Mouse (Mus musculus): Measurements from ENCODE around the gene Ubqln4. TPM values are rescaled to one million over a fixed set of nuclear protein-coding genes. Genes with fewer than 3 reads are reported as not detected.
A peak's percentile ranks its signal among the peaks of the same experiment; 100 is the strongest.

The Ubqln4 gene
- polyA plus RNA-seq, 1 experiment: 50.4 TPM

GRCm38 (mm10) chr3:88607065-88607757 is 53.7 kb downstream of the Ubqln4 start:
- Histone ChIP-seq H3K27ac (ENCODE audit: insufficient read depth, low read length) (no peak overlapping the region), H3K4me1 (ENCODE audit: control insufficient read depth, insufficient read depth, low read length) (peaks cover 4% of the 10 kb centered on the region), H3K4me3 (ENCODE audit: insufficient read depth, low read length) (peak overlapping the region; percentile 7; the same call in 1 of the 2 replicates)
- TF ChIP-seq POLR2A (IDR thresholded peaks at IDR 0.05; ENCODE audit: low read depth, low read length) (peak; percentile 29; the same call in 1 of the 2 replicates), CTCF (IDR thresholded peaks at IDR 0.05; ENCODE audit: borderline replicate concordance, insufficient read depth, low read length) (peak; percentile 88; the same call in 1 of the 2 replicates)

DNA sequence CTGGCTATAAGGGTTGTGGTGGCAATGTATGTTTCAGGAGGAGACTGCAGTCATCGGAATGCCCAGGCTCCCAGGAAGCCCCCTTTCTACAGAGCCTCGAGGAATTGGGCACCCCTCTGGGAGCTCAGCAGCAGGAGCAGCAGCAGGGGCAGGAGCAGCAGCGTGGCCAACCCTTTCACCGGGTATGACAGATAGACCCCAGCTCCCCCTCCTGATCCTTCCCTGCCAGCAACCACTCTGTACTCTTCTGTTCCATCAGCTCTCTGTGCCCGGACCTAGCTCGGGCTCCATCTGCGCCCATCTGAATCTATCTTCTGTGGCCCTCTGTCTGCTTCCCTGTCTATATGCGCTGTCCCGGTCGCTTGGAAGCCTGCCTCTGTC is 54.2 kb downstream of the Ubqln4 start:
- TF ChIP-seq CTCF (IDR thresholded peaks at IDR 0.05; ENCODE audit: borderline replicate concordance, insufficient read depth, low read length) (no peak), POLR2A (IDR thresholded peaks at IDR 0.05; ENCODE audit: low read depth, low read length) (no peak)
- H3K4me1 ChIP-seq (ENCODE audit: control insufficient read depth, insufficient read depth, low read length): peaks cover 4% of the 10 kb centered on the region
- H3K27ac ChIP-seq (ENCODE audit: insufficient read depth, low read length): no peak overlapping the region
- H3K4me3 ChIP-seq (ENCODE audit: insufficient read depth, low read length): no peak overlapping the region

- Histone ChIP-seq H3K4me3 (ENCODE audit: insufficient read depth, low read length) (no peak overlapping the region), H3K4me1 (ENCODE audit: control insufficient read depth, insufficient read depth, low read length) (peaks cover 4% of the 10 kb centered on the region), H3K27ac (ENCODE audit: insufficient read depth, low read length) (peak overlapping the region; percentile 52)
- no peak for TF ChIP-seq CTCF (IDR thresholded peaks at IDR 0.05; ENCODE audit: borderline replicate concordance, insufficient read depth, low read length)
- TF ChIP-seq POLR2A (IDR thresholded peaks at IDR 0.05; ENCODE audit: low read depth, low read length): no peak
Measured at GRCm38 (mm10) chr3:88609066-88609465, 55.5 kb downstream of the Ubqln4 start.

DNA sequence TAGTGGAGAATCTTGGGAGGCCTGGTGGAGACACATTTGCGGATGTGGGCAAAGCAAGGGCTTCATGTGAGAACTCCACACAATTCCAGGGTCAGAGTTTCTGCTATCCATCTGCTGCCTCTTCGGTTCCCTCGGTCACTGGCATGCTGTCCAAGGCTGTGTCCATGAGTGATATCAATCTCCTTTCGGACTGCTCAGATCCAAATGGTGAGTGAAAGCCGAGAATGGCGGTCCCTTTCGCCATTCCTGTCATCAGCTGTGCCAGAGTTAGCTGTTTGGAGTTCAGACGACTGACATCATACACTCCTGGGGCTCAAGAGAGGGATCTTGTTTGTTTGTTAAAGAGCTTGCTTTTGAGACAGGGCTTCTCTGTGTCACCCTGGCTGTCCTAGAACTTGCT is 60.9 kb downstream of the Ubqln4 start:
- H3K4me3 ChIP-seq (ENCODE audit: insufficient read depth, low read length): no peak overlapping the region
- TF ChIP-seq CTCF (IDR thresholded peaks at IDR 0.05; ENCODE audit: borderline replicate concordance, insufficient read depth, low read length) (no peak), POLR2A (IDR thresholded peaks at IDR 0.05; ENCODE audit: low read depth, low read length) (no peak)

DNA sequence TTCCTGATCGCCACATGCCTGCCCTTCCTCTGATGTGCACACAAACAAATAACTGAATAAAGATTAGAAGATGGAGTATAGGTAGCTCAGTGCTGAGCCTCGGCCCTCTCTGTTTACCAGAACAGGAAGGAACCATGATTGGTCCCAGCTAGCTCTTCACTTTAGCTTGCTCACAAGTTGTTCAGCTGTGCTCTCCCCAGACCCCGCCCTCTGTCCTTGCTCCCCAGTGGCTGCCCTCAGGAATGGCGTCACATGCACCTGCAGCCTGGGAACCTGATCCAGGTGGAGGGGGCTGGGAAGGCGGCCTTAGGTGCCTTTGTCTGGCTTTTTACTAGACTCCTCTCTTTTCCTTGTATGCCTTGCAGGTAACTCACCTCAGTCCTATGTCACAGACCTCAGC is 61.6 kb downstream of the Ubqln4 start:
- peak overlapping the region; percentile 61; the same call in 1 of the 2 replicates for H3K27ac ChIP-seq (ENCODE audit: insufficient read depth, low read length)
- H3K4me3 ChIP-seq (ENCODE audit: insufficient read depth, low read length): no peak overlapping the region
- no peaks in the 10 kb centered on the region for H3K4me1 ChIP-seq (ENCODE audit: control insufficient read depth, insufficient read depth, low read length)
- no peak for TF ChIP-seq POLR2A (IDR thresholded peaks at IDR 0.05; ENCODE audit: low read depth, low read length)
- no peak for TF ChIP-seq CTCF (IDR thresholded peaks at IDR 0.05; ENCODE audit: borderline replicate concordance, insufficient read depth, low read length)

More for the DNA sequence above, 60.9 kb downstream of the Ubqln4 start:
- Histone ChIP-seq H3K27ac (ENCODE audit: insufficient read depth, low read length) (no peak overlapping the region), H3K4me1 (ENCODE audit: control insufficient read depth, insufficient read depth, low read length) (peaks cover under 1% of the 10 kb centered on the region)

- H3K4me3 ChIP-seq (ENCODE audit: insufficient read depth, low read length): peak overlapping the region; percentile 63
- TF ChIP-seq POLR2A (IDR thresholded peaks at IDR 0.05; ENCODE audit: low read depth, low read length) (no peak), CTCF (IDR thresholded peaks at IDR 0.05; ENCODE audit: borderline replicate concordance, insufficient read depth, low read length) (no peak)
- no peaks in the 10 kb centered on the region for H3K4me1 ChIP-seq (ENCODE audit: control insufficient read depth, insufficient read depth, low read length)
- peak overlapping the region; percentile 91 for H3K27ac ChIP-seq (ENCODE audit: insufficient read depth, low read length)
Measured at GRCm38 (mm10) chr3:88615902-88616391, 62.4 kb downstream of the Ubqln4 start.

GRCm38 (mm10) chr3:88616951-88617500 is 63.5 kb downstream of the Ubqln4 start:
- H3K4me3 ChIP-seq (ENCODE audit: insufficient read depth, low read length): peak overlapping the region; percentile 63
- TF ChIP-seq POLR2A (IDR thresholded peaks at IDR 0.05; ENCODE audit: low read depth, low read length) (no peak), CTCF (IDR thresholded peaks at IDR 0.05; ENCODE audit: borderline replicate concordance, insufficient read depth, low read length) (no peak)
- peak overlapping the region; percentile 91 for H3K27ac ChIP-seq (ENCODE audit: insufficient read depth, low read length)
- H3K4me1 ChIP-seq (ENCODE audit: control insufficient read depth, insufficient read depth, low read length): no peaks in the 10 kb centered on the region

DNA sequence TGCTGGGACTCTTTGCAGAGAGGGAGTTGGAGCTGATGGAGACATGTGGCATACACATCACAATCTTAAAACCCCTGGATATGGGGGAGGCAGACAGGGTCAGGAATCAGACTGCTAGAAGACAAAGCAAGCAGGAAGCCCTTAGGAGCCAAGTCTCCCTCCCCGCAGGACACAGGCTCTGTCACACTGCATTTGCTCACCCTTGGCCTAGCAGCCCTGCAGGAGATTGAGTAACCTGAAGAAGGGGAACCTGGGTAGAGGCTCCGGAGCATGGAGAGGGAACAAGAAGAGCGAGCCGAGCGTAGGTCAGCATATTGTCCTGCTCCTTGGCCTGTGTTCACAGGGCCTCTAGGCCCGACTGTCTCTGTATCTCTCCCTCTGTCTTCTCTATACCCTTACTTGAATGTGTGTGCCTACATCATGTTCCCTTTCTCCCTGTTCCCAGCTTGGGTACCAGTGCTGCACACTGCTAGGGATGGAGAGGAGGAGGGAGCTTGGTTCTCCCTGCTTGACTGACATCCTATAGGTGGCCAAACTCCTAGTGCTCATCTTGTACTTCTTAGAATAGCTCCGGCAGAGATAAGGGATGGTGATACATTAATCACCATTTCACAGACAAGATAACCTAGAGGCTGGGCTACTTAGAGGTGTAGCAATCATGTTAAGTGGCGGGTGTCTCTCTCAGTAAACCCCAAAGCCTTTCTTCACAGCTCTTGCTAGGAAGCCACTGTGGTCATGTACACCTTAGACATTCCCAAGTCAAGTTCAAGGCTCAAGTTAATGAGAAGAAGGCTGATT is 64.7 kb downstream of the Ubqln4 start:
- TF ChIP-seq POLR2A (IDR thresholded peaks at IDR 0.05; ENCODE audit: low read depth, low read length) (no peak; the same call in none of the 2 replicates), CTCF (IDR thresholded peaks at IDR 0.05; ENCODE audit: borderline replicate concordance, insufficient read depth, low read length) (no peak)
- Histone ChIP-seq H3K4me1 (ENCODE audit: control insufficient read depth, insufficient read depth, low read length) (no peaks in the 10 kb centered on the region), H3K27ac (ENCODE audit: insufficient read depth, low read length) (peak overlapping the region; percentile 38), H3K4me3 (ENCODE audit: insufficient read depth, low read length) (peak overlapping the region; percentile 27)

Other genes starting within 250 kb of the Ubqln4 start
- 172 and 220 TPM in 2 replicates for gene Glmp, start 228.7 kb upstream of the Ubqln4 start, polyA plus RNA-seq (2011; ENCODE audit: insufficient read length, low read depth, missing spikeins)
- 1.3 and 1.4 TPM in 2 replicates for gene Tmem79, start 217.6 kb upstream of the Ubqln4 start, polyA plus RNA-seq (2011; ENCODE audit: insufficient read length, low read depth, missing spikeins)
- 62.8 and 71.6 TPM in 2 replicates for gene Smg5, start 217.5 kb upstream of the Ubqln4 start, polyA plus RNA-seq (2011; ENCODE audit: insufficient read length, low read depth, missing spikeins)
- 0.55 and 1.4 TPM in 2 replicates for gene Paqr6, start 189.2 kb upstream of the Ubqln4 start, polyA plus RNA-seq (2011; ENCODE audit: insufficient read length, low read depth, missing spikeins)
- not detected in 2 replicates for gene Bglap3, start 181.0 kb upstream of the Ubqln4 start, polyA plus RNA-seq (2011; ENCODE audit: insufficient read length, low read depth, missing spikeins)
- not detected in 2 replicates for gene Bglap2, start 175.1 kb upstream of the Ubqln4 start, polyA plus RNA-seq (2011; ENCODE audit: insufficient read length, low read depth, missing spikeins)
- gene Bglap, start 169.3 kb upstream of the Ubqln4 start, polyA plus RNA-seq (2011; ENCODE audit: insufficient read length, low read depth, missing spikeins): not detected in 2 replicates
- 24.4 and 29.9 TPM in 2 replicates for gene Pmf1, start 143.4 kb upstream of the Ubqln4 start, polyA plus RNA-seq (2011; ENCODE audit: insufficient read length, low read depth, missing spikeins)
- 15.9 and 20.1 TPM in 2 replicates for gene Slc25a44, start 128.6 kb upstream of the Ubqln4 start, polyA plus RNA-seq (2011; ENCODE audit: insufficient read length, low read depth, missing spikeins)
- 0.25 and 0.63 TPM in 2 replicates for gene Sema4a, start 92.6 kb upstream of the Ubqln4 start, polyA plus RNA-seq (2011; ENCODE audit: insufficient read length, low read depth, missing spikeins)
- gene Lmna, start 43.8 kb upstream of the Ubqln4 start, polyA plus RNA-seq (2011; ENCODE audit: insufficient read length, low read depth, missing spikeins): 401 and 426 TPM in 2 replicates
- 25.7 and 33.6 TPM in 2 replicates for gene Mex3a, start 21.4 kb upstream of the Ubqln4 start, polyA plus RNA-seq (2011; ENCODE audit: insufficient read length, low read depth, missing spikeins)
- gene Rab25, start 5.5 kb upstream of the Ubqln4 start, polyA plus RNA-seq (2011; ENCODE audit: insufficient read length, low read depth, missing spikeins): not detected in 2 replicates
- 74.4 and 81.1 TPM in 2 replicates for gene Lamtor2, start 684 bp upstream of the Ubqln4 start, polyA plus RNA-seq (2011; ENCODE audit: insufficient read length, low read depth, missing spikeins)
- 218 and 298 TPM in 2 replicates for gene Ssr2, start 22.1 kb downstream of the Ubqln4 start, polyA plus RNA-seq (2011; ENCODE audit: insufficient read length, low read depth, missing spikeins)
- 174 and 210 TPM in 2 replicates for gene Arhgef2, start 52.2 kb downstream of the Ubqln4 start, polyA plus RNA-seq (2011; ENCODE audit: insufficient read length, low read depth, missing spikeins)
- gene Rxfp4, start 99.4 kb downstream of the Ubqln4 start, polyA plus RNA-seq (2011; ENCODE audit: insufficient read length, low read depth, missing spikeins): not detected in 2 replicates
- gene Khdc4, start 132.0 kb downstream of the Ubqln4 start, polyA plus RNA-seq (2011; ENCODE audit: insufficient read length, low read depth, missing spikeins): 64.1 and 68.9 TPM in 2 replicates
- gene Rit1, start 163.1 kb downstream of the Ubqln4 start, polyA plus RNA-seq (2011; ENCODE audit: insufficient read length, low read depth, missing spikeins): 52.1 and 57.8 TPM in 2 replicates
- gene Syt11, start 221.4 kb downstream of the Ubqln4 start, polyA plus RNA-seq (2011; ENCODE audit: insufficient read length, low read depth, missing spikeins): 18.9 and 29.2 TPM in 2 replicates